Mouse (Mus musculus) intestine, embryonic 16.5 days (tissue): ENCODE data around the gene Rgs2. TPM values are rescaled to one million over a fixed set of nuclear protein-coding genes. Genes with fewer than 3 reads are reported as not detected.

Source experiments
- ATAC-seq: fragments of 200-750 bp; cut with Nextera tagmentation; 2 replicates; pipeline ENCODE4 v1.8.0; 2017; ENCODE audit warnings: moderate TSS enrichment, moderate library complexity
- H3K27ac ChIP-seq: fragments of 300-500 bp; sonication (generic); 2 replicates; pipeline ENCODE4 v1.5.1; 2014; ENCODE audit warnings: mild to moderate bottlenecking, low read length
- H3K27me3 ChIP-seq: fragments of 300-500 bp; sonication (generic); replicated peaks from 2 replicates; pipeline ENCODE4 v1.6.1; 2014; ENCODE audit warnings: low read length, control low read depth, mixed read lengths; ENCODE audit not compliant: control insufficient read depth, insufficient read depth
- H3K36me3 ChIP-seq: fragments of 300-500 bp; sonication (generic); 2 replicates; pipeline ENCODE4 v1.6.1; 2014; ENCODE audit warnings: low read length, control low read depth; ENCODE audit not compliant: control insufficient read depth, insufficient read depth
- H3K4me1 ChIP-seq: fragments of 300-500 bp; sonication (generic); 2 replicates; pipeline ENCODE4 v1.6.1; 2014; ENCODE audit warnings: low read length, control low read depth, mixed read lengths; ENCODE audit not compliant: control insufficient read depth, insufficient read depth
- H3K4me2 ChIP-seq: fragments of 300-500 bp; sonication (generic); 2 replicates; pipeline ENCODE4 v1.6.1; 2014; ENCODE audit warnings: low read depth, low read length, control low read depth
- H3K4me3 ChIP-seq: fragments of 300-500 bp; sonication (generic); 2 replicates; pipeline ENCODE4 v1.5.1; 2014; ENCODE audit warnings: mild to moderate bottlenecking, low read length
- H3K9ac ChIP-seq: fragments of 300-500 bp; sonication (generic); 2 replicates; pipeline ENCODE4 v1.6.1; 2014; ENCODE audit warnings: low read depth, low read length
- H3K9me3 ChIP-seq: fragments of 300-500 bp; sonication (generic); 2 replicates; pipeline ENCODE4 v1.6.1; 2016; ENCODE audit warnings: low read length, control low read depth; ENCODE audit not compliant: control insufficient read depth
- WGBS: fragments of 180-500 bp; shearing (Covaris S2); extraction: QIAGEN DNeasy Blood & Tissue Kit; methylation state at CpG from one replicate; pipeline ENCODE4 v1.1.7; 2014; 5-methylcytosine and 5-hydroxymethylcytosine counted together
- polyA plus RNA-seq: library from polyadenylated mRNA; unstranded; fragments of >200 nt; fragmentation: Nextera tagmentation; extraction: Ambion mirVana; gene quantifications from 2 replicates; pipeline ENCODE4 v1.2.1, GENCODE M21; 2015

Rgs2 gene
- polyA plus RNA-seq, 1 experiment from 2014 or later: 50.0 TPM

DNA sequence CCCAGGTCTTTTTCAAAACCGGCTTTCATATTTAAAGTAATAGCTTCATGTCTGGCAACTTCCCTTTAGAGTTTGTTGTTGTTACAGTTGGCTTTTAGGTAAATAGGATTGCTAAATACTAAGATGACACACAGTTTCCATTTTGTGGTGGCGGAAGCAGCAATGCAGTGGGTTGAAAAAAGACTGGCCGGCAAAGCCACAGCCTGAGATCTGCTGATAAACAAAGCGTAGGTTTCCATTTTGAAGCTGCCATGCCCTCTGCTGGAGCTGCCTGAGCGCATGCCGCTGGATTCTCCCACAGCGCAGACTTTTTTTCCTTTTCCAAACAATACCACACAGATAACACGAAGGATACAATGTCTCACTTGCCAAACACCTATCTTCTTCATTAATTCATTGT, 2.6 kb upstream of the Rgs2 start:
- Histone ChIP-seq H3K4me1 (peaks cover 4% of the 10 kb centered on the region; the same call in 1 of the 2 replicates), H3K4me2 (peak overlapping the region; percentile 38), H3K9me3 (no peaks in the 10 kb centered on the region), H3K27ac (no peak overlapping the region), H3K27me3 (no peaks in the 10 kb centered on the region), H3K9ac (no peak overlapping the region), H3K4me3 (peak overlapping the region; percentile 19; the same call in 1 of the 2 replicates), H3K36me3 (no peaks in the 10 kb centered on the region)
- no peak for ATAC-seq
- under 1% methylated on average over 8 of the region's 8 CpGs for WGBS

DNA sequence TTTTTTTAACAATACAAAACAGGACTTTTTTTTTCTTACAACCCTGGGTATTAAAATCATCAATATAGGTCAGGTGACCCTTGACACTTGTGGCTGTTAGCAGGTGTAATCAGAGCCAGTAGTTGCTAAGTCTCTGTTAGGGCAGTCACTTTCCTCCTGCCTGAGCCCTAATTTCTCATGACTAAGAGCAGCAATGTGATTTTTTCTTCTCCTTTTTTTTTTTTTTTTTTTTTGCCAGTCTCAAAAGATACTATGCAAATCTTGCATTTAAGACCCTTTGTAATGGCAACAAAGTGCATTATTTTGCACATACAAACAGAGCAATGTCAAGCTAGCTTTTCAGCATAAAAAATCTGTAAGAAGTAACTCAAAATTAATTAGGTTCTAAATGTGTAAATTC, 1.7 kb upstream of the Rgs2 start:
- Histone ChIP-seq H3K9ac (no peak overlapping the region), H3K27me3 (no peaks in the 10 kb centered on the region)
- ATAC-seq: no peak

DNA sequence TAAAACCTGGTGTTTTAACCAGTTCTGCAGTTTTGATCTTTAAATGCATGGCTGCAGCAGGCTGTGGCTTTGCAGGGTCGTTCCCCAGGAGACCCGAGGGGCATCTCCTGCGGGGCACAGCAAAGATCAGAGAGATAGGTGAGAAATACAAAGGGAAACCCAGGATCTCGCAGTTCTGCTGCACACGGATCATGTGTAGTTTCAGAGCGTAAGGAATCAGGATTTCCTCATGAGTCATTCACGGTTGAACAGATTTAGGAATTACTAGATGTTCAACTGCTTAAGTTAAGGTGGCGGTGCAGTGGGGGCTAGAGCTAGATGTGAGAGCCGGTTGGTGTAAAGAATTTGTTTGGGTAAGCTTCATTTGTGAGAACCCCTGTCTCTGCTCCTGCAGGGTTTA, 780 bp upstream of the Rgs2 start:
- H3K9ac ChIP-seq: peak overlapping the region; percentile 76
- no peaks in the 10 kb centered on the region for H3K9me3 ChIP-seq
- H3K36me3 ChIP-seq: no peaks in the 10 kb centered on the region
- ATAC-seq: no peak
- peak overlapping the region; percentile 78 for H3K4me2 ChIP-seq
- peaks cover 4% of the 10 kb centered on the region; the same call in 1 of the 2 replicates for H3K4me1 ChIP-seq
- peak overlapping the region; percentile 11; the same call in 1 of the 2 replicates for H3K27ac ChIP-seq
- peak overlapping the region; percentile 77 for H3K4me3 ChIP-seq
- 4% methylated on average over 9 of the region's 9 CpGs for WGBS
- no peaks in the 10 kb centered on the region for H3K27me3 ChIP-seq

More for the DNA sequence above, 1.7 kb upstream of the Rgs2 start:
- Histone ChIP-seq H3K9me3 (no peaks in the 10 kb centered on the region), H3K4me2 (no peak overlapping the region), H3K27ac (no peak overlapping the region), H3K4me3 (no peak overlapping the region), H3K4me1 (peaks cover 4% of the 10 kb centered on the region; the same call in 1 of the 2 replicates), H3K36me3 (no peaks in the 10 kb centered on the region)

DNA sequence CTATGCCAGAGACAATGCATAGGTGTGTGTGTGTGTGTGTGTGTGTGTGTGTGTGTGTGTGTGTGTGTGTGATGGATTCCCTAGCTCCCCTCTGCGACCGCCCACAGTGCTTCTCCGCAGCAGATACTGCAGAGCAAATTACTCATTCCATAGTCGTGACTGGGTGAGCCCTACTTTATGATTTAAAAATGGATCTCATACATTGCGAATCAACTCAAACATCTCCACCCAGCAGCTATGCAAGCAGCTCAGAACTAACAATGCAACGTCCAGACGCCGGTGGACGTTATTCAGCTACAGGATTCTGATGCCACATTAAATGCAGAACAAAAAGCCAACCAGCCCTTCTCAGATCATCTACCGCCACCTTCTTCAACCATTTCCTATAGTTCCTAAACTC, 545 bp downstream of the Rgs2 start:
- H3K4me1 ChIP-seq: peaks cover 4% of the 10 kb centered on the region; the same call in 1 of the 2 replicates
- H3K27me3 ChIP-seq: no peaks in the 10 kb centered on the region
- peak overlapping the region; percentile 45 for H3K27ac ChIP-seq
- peak; percentile 6 for ATAC-seq
- peak overlapping the region; percentile 76 for H3K9ac ChIP-seq
- peak overlapping the region; percentile 77 for H3K4me3 ChIP-seq
- H3K4me2 ChIP-seq: peak overlapping the region; percentile 78
- H3K9me3 ChIP-seq: no peaks in the 10 kb centered on the region
- WGBS: 2% methylated on average over 10 of the region's 10 CpGs
- H3K36me3 ChIP-seq: no peaks in the 10 kb centered on the region

DNA sequence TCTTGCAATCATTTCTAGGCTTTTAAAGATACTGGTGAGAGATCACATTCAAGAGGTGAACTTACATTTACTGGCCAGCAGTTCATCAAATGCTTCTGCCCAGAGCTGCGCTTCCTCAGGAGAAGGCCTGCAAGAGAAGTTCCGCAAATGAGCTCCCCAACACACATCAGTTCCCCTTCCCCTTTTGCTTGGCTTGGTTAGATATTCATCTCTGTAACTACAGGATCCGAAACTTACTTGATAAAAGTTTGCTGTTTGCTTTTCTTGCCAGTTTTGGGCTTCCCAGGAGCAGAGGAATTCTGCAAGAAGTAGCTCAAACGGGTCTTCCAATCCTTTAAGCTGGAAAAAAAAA, 1.3 kb downstream of the Rgs2 start:
- H3K27ac ChIP-seq: no peak overlapping the region
- peak overlapping the region; percentile 77 for H3K4me3 ChIP-seq
- H3K27me3 ChIP-seq: no peaks in the 10 kb centered on the region
- peak overlapping the region; percentile 76; the same call in 1 of the 2 replicates for H3K9ac ChIP-seq
- no peak for ATAC-seq
- WGBS: 62% methylated on average over 4 of the region's 4 CpGs
- no peaks in the 10 kb centered on the region for H3K36me3 ChIP-seq
- H3K4me2 ChIP-seq: peak overlapping the region; percentile 78
- peaks cover 4% of the 10 kb centered on the region; the same call in 1 of the 2 replicates for H3K4me1 ChIP-seq
- no peaks in the 10 kb centered on the region for H3K9me3 ChIP-seq

DNA sequence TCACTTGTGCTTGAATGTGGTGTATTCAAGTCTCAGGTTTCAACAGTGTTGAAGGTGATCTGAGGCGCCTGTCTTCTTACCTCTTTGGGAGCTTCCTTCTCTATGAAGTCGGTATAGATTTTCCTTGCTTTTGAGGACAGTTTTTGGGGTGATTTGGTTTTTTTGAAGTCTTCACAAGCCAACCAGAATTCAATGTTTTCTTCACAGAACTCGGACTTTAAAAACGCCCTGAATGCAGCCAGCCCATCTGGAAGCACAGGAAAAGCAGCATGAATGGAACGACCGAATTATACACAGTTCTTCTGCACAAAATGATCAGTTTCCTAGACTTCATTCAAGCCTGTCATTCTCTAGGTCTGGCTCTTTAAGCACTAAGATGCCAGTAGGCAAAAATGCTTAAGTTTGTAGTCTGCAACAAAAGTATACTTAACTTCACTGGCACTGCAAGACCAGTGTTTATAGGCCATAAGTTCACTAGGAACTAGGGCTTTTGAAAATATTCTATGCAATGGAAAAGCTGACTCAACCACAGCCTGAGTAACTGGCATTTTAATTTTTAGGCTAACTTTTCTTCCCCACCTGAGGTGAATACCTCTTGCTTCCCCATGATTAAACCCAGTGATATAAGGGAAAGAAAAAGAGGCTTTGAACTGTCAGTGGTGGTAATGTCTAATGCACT, 1.8 kb downstream of the Rgs2 start:
- Histone ChIP-seq H3K4me3 (peak overlapping the region; percentile 77), H3K36me3 (no peaks in the 10 kb centered on the region), H3K27ac (no peak overlapping the region), H3K9ac (no peak overlapping the region), H3K9me3 (no peaks in the 10 kb centered on the region), H3K4me2 (peak overlapping the region; percentile 78), H3K4me1 (peaks cover 4% of the 10 kb centered on the region; the same call in 1 of the 2 replicates), H3K27me3 (no peaks in the 10 kb centered on the region)
- no peak for ATAC-seq
- WGBS: 83% methylated on average over 6 of the region's 6 CpGs

DNA sequence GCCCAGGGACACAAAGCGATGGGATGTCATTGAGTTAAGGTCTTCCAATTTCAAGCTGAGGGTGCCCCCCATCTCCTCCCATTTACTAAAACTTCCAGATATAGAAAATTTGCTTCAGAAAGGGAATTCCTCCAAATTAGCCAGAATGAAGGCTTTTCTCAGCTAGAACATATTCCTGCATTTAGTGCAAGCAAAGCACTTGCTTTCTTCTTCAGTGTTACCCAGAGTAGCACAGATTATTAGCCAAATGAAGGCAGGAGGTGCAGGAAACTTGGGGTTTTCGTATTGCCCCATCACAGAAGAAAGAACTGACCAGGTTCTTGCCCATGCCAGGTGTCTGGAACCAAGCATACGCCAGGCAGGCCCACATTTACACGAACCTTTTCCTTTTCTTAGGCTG, 3.7 kb downstream of the Rgs2 start:
- no peak for ATAC-seq
- WGBS: 88% methylated on average over 4 of the region's 4 CpGs

DNA sequence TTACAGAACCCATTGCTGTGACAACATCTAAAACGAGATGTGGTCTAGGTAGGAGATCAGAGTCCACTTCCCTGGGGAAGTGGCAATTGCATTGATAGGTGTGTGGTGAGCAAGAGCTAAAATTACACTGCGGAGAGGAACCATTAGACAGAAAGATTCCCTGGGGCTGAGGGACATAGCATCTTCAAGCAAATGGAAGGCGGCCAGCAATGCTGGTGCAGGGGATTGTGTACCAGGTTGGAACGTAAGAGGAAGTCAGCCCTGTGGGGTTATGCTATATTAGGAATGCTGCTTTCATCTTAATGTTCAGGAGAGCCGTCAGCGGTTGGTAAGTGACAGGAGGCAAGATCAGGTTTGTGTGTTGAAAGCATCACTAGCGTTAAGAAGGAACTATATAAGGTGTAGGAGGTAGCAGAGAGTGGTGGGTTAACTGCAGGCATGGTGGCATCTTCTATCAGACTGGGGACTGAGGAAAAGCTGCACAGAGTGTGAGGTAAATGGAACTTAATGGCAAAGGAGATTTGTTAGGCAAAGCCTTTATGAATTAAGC, 4.5 kb downstream of the Rgs2 start:
- 70% methylated on average over 7 of the region's 7 CpGs for WGBS
- no peak for ATAC-seq

More for the DNA sequence above, 3.7 kb downstream of the Rgs2 start:
- Histone ChIP-seq H3K36me3 (no peaks in the 10 kb centered on the region), H3K27me3 (no peaks in the 10 kb centered on the region), H3K4me1 (peaks cover 4% of the 10 kb centered on the region; the same call in 1 of the 2 replicates), H3K4me3 (no peak overlapping the region), H3K27ac (no peak overlapping the region), H3K4me2 (no peak overlapping the region), H3K9me3 (no peaks in the 10 kb centered on the region), H3K9ac (no peak overlapping the region)

DNA sequence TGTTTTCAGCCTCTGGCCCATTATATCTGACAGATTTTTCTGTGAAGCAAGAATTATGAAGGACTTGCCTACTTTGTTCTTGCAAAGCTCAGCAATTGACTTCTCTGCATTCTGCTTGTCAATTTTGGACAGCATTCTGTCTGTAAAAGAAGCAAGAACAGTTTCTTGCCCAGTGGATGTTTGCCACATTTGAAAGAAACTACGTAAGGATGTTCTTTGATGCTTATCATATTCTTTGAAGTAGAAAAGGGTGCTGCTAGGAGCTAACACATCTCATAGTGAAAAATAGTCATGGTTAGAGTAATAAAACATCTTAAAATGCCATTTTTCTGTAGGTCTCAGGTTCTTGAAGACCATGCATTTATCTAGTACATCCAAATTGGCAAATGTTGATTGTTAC, 10.9 kb downstream of the Rgs2 start:
- Histone ChIP-seq H3K36me3 (no peaks in the 10 kb centered on the region), H3K4me2 (no peak overlapping the region), H3K4me1 (no peaks in the 10 kb centered on the region), H3K27me3 (no peaks in the 10 kb centered on the region), H3K9ac (no peak overlapping the region), H3K9me3 (no peaks in the 10 kb centered on the region), H3K27ac (no peak overlapping the region), H3K4me3 (no peak overlapping the region)
- ATAC-seq: no peak
- WGBS: 78% methylated on average over 1 of the region's 1 CpGs

More for the DNA sequence above, 4.5 kb downstream of the Rgs2 start:
- no peak overlapping the region for H3K9ac ChIP-seq
- H3K4me2 ChIP-seq: no peak overlapping the region
- no peaks in the 10 kb centered on the region for H3K4me1 ChIP-seq
- H3K9me3 ChIP-seq: no peaks in the 10 kb centered on the region
- no peak overlapping the region for H3K4me3 ChIP-seq
- H3K27ac ChIP-seq: no peak overlapping the region
- no peaks in the 10 kb centered on the region for H3K27me3 ChIP-seq
- no peaks in the 10 kb centered on the region for H3K36me3 ChIP-seq
